Comparison of ENCODE assay signal across 16 mouse cellular contexts in genomic region chr6:84628831-84629230, GRCm38 (mm10). TPM values are rescaled to one million over a fixed set of nuclear protein-coding genes. Genes with fewer than 3 reads are reported as not detected.
"Had no signal": no experiment of that assay in that cellular context is flagged by ENCODE, and none has a peak within 500 bp of the region (broad histone marks: within the 10 kb centered on the region; RNA-seq: fewer than 3 reads in every experiment).

No protein-coding gene starts in this region.

- H3K4me2 ChIP-seq: neural tube, embryonic 15.5 days; stomach, embryonic 15.5 days had no signal

- H3K4me1 ChIP-seq: neural tube, embryonic 15.5 days had no signal

- H3K27me3 ChIP-seq: neural tube, embryonic 15.5 days; stomach, embryonic 15.5 days had no signal

- H3K36me3 ChIP-seq: neural tube, embryonic 15.5 days; stomach, embryonic 15.5 days had no signal

- H3K27ac ChIP-seq: neural tube, embryonic 15.5 days; stomach, embryonic 15.5 days; stomach, postnatal 0 days had no signal

- H3K4me3 ChIP-seq: neural tube, embryonic 15.5 days; stomach, embryonic 15.5 days had no signal

- DNase-seq: retina, postnatal 1 day; right cerebral cortex, adult 18-20 months; right cerebral cortex, postnatal 14 days; right cerebral cortex, postnatal 25 days; right cerebral cortex, postnatal 4 days; spleen, adult 18-20 months; thymus, adult 18-20 months; thymus, adult 2 months; thymus, postnatal 14 days; thymus, postnatal 25 days; thymus, postnatal 36 days; thymus, postnatal 4 days had no signal

- H3K9ac ChIP-seq: neural tube, embryonic 15.5 days; stomach, embryonic 15.5 days had no signal

- H3K9me3 ChIP-seq: neural tube, embryonic 15.5 days; stomach, embryonic 15.5 days had no signal

RNA-seq across cellular contexts. Expression of gene Cyp26b1, which starts 35.1 kb away (rescaled TPM):
- total RNA-seq: neutrophil, adult 5-6 weeks had no signal
